Mouse (Mus musculus): ENCODE measurements around the gene Gm49661. TPM values are rescaled to one million over a fixed set of nuclear protein-coding genes. Genes with fewer than 3 reads are reported as not detected.
A peak's percentile ranks its signal among the peaks of the same experiment; 100 is the strongest.

Gene Gm49661
- polyA plus RNA-seq, 1 experiment from 2014 or later = not detected

- Histone ChIP-seq H3K27ac (0 out of 2 replicates have a peak overlapping the region, but pooled peaks have one; percentile 28), H3K4me2 (replicated peaks) (peak overlapping the region; percentile 94), H3K27me3 (peaks cover 32% of the 10 kb centered on the region), H3K36me3 (peaks cover 10% of the 10 kb centered on the region), H3K9ac (peak overlapping the region; percentile 69), H3K4me3 (peak overlapping the region; percentile 59), H3K9me3 (no peaks in the 10 kb centered on the region), H3K4me1 (peaks cover 25% of the 10 kb centered on the region)
- 2% methylated on average over 15 of the region's 15 CpGs for WGBS
- peak; percentile 48 for ATAC-seq (ENCODE audit: low FRiP score, low read depth)
Observed at GRCm38 (mm10) chr8:84990836-84991235, 21.6 kb upstream of the Gm49661 start.

DNA sequence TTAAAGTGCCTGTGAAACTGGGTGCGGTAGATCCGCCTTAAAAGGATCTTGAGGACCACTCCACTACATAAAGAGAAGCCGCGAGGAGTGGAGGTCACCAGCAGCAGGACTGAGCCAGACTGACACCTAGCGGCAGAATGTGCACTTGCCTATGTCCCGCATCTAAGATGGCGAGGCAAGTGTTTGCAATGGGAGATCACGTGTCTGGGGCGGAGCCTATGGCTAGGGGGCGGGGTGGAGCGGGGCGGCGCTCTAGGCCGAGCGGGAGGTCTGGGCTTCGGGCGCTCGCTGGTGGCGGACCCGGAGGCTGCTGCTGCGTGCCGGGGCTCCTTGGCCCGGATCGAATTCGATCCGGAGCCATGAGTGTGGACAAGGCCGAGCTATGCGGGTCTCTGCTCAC lies 21.1 kb upstream of the Gm49661 start, which contains the start of gene Hook2:
TSS of gene Hook2 (plus strand) at position 255 of the 400 bp plus-strand sequence.
- under 1% methylated on average over 22 of the region's 28 CpGs for WGBS
- Histone ChIP-seq H3K27me3 (peaks cover 28% of the 10 kb centered on the region), H3K9me3 (no peaks in the 10 kb centered on the region)

GRCm38 (mm10) chr8:84989810-84990209 lies 20.6 kb upstream of the Gm49661 start:
- Histone ChIP-seq H3K9ac (peak overlapping the region; percentile 59), H3K4me1 (peaks cover 30% of the 10 kb centered on the region), H3K9me3 (no peaks in the 10 kb centered on the region), H3K27ac (peak overlapping the region; percentile 58; the same call in 1 of the 2 replicates), H3K4me2 (replicated peaks) (peak overlapping the region; percentile 94), H3K4me3 (peak overlapping the region; percentile 59), H3K36me3 (peaks cover 4% of the 10 kb centered on the region), H3K27me3 (peaks cover 22% of the 10 kb centered on the region)
- ATAC-seq (ENCODE audit: low FRiP score, low read depth) = peak; percentile 37; the same call in 1 of the 2 replicates
- WGBS = under 1% methylated on average over 15 of the region's 15 CpGs

More for the DNA sequence above, 21.1 kb upstream of the Gm49661 start, which contains the start of gene Hook2:
- ATAC-seq (ENCODE audit: low FRiP score, low read depth) = peak; percentile 92
- Histone ChIP-seq H3K36me3 (peaks cover 10% of the 10 kb centered on the region), H3K4me2 (replicated peaks) (peak within 1 kb of the TSS; percentile 94), H3K4me3 (peak within 1 kb of the TSS; percentile 59), H3K9ac (peak within 1 kb of the TSS; percentile 69), H3K27ac (peak within 1 kb of the TSS; percentile 58; the same call in 1 of the 2 replicates), H3K4me1 (peaks cover 25% of the 10 kb centered on the region)

- Histone ChIP-seq H3K4me3 (no peak overlapping the region; the same call in 1 of the 2 replicates), H3K36me3 (no peaks in the 10 kb centered on the region), H3K27ac (no peak overlapping the region), H3K4me1 (peaks cover 35% of the 10 kb centered on the region), H3K9me3 (no peaks in the 10 kb centered on the region), H3K4me2 (replicated peaks) (peak overlapping the region; percentile 94), H3K9ac (no peak overlapping the region), H3K27me3 (peaks cover 17% of the 10 kb centered on the region)
- 6% methylated on average over 15 of the region's 15 CpGs for WGBS
- no peak for ATAC-seq (ENCODE audit: low FRiP score, low read depth)
Observed at GRCm38 (mm10) chr8:84989311-84989731, 20.1 kb upstream of the Gm49661 start.

- WGBS = 66% methylated on average over 2 of the region's 2 CpGs
- Histone ChIP-seq H3K36me3 (no peaks in the 10 kb centered on the region), H3K4me1 (peaks cover 38% of the 10 kb centered on the region), H3K27ac (no peak overlapping the region), H3K9ac (no peak overlapping the region), H3K9me3 (no peaks in the 10 kb centered on the region), H3K4me3 (no peak overlapping the region), H3K4me2 (replicated peaks) (no peak overlapping the region), H3K27me3 (peaks cover 16% of the 10 kb centered on the region)
- no peak for ATAC-seq (ENCODE audit: low FRiP score, low read depth)
Observed at GRCm38 (mm10) chr8:84987903-84988302, 18.7 kb upstream of the Gm49661 start.

GRCm38 (mm10) chr8:84987388-84987787 lies 18.2 kb upstream of the Gm49661 start:
- H3K27ac ChIP-seq = no peak overlapping the region
- H3K9ac ChIP-seq = no peak overlapping the region
- no peak overlapping the region for H3K4me2 ChIP-seq (replicated peaks)
- 89% methylated on average over 5 of the region's 5 CpGs for WGBS
- no peak overlapping the region for H3K4me3 ChIP-seq
- H3K9me3 ChIP-seq = no peaks in the 10 kb centered on the region
- H3K4me1 ChIP-seq = peaks cover 38% of the 10 kb centered on the region
- no peak for ATAC-seq (ENCODE audit: low FRiP score, low read depth)
- peaks cover 16% of the 10 kb centered on the region for H3K27me3 ChIP-seq
- H3K36me3 ChIP-seq = no peaks in the 10 kb centered on the region

DNA sequence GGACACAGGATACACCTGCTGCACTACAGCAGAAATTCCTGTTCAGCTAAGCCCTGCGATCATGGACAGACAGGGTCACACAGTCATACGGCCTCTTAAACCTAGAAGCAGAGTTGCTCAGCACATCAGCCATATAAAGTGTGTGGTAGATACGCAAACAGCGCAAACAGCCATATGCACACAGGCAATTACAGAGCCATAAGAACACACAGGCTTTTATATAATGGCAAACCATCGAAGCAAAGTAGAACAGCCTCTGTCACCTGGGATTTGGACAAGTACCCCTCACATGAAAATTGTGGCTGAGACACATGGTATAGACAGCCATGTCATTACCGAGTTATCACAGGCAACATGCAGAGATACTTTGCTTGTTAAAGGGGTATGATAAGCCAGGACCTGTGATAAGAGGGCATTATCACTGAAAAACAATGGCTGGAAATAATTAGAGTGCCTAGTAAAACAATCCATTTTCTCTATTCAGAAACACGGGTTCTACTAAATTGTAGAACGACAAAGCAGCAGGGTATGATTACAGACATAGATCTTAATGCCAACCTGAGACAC lies 17.2 kb upstream of the Gm49661 start:
- H3K27me3 ChIP-seq = peaks cover 16% of the 10 kb centered on the region
- ATAC-seq (ENCODE audit: low FRiP score, low read depth) = no peak
- H3K9me3 ChIP-seq = no peaks in the 10 kb centered on the region

GRCm38 (mm10) chr8:84985684-84986378 lies 16.6 kb upstream of the Gm49661 start:
- Histone ChIP-seq H3K27ac (no peak overlapping the region; the same call in 1 of the 2 replicates), H3K9ac (peak overlapping the region; percentile 66), H3K4me2 (replicated peaks) (peak overlapping the region; percentile 94), H3K9me3 (no peaks in the 10 kb centered on the region), H3K4me3 (peak overlapping the region; percentile 50), H3K27me3 (peaks cover 16% of the 10 kb centered on the region), H3K4me1 (peaks cover 47% of the 10 kb centered on the region), H3K36me3 (no peaks in the 10 kb centered on the region)
- under 1% methylated on average over 53 of the region's 53 CpGs for WGBS
- no peak for ATAC-seq (ENCODE audit: low FRiP score, low read depth)

More for the DNA sequence above, 17.2 kb upstream of the Gm49661 start:
- 28% methylated on average over 8 of the region's 8 CpGs for WGBS
- H3K36me3 ChIP-seq = no peaks in the 10 kb centered on the region
- peak overlapping the region; percentile 50 for H3K4me3 ChIP-seq
- peak overlapping the region; percentile 94 for H3K4me2 ChIP-seq (replicated peaks)
- no peak overlapping the region for H3K9ac ChIP-seq
- no peak overlapping the region for H3K27ac ChIP-seq
- peaks cover 47% of the 10 kb centered on the region for H3K4me1 ChIP-seq

- H3K36me3 ChIP-seq = no peaks in the 10 kb centered on the region
- WGBS = 2% methylated on average over 23 of the region's 23 CpGs
Observed at GRCm38 (mm10) chr8:84985049-84985683, 15.9 kb upstream of the Gm49661 start.

GRCm38 (mm10) chr8:84984294-84985048 lies 15.2 kb upstream of the Gm49661 start:
- 9% methylated on average over 16 of the region's 16 CpGs for WGBS
- Histone ChIP-seq H3K4me1 (peaks cover 56% of the 10 kb centered on the region), H3K36me3 (no peaks in the 10 kb centered on the region), H3K4me3 (peak overlapping the region; percentile 50; the same call in 1 of the 2 replicates), H3K4me2 (replicated peaks) (peak overlapping the region; percentile 94), H3K27me3 (peaks cover 16% of the 10 kb centered on the region), H3K9ac (peak overlapping the region; percentile 66), H3K27ac (no peak overlapping the region; the same call in 1 of the 2 replicates), H3K9me3 (no peaks in the 10 kb centered on the region)
- ATAC-seq (ENCODE audit: low FRiP score, low read depth) = no peak

More at GRCm38 (mm10) chr8:84985049-84985683, 15.9 kb upstream of the Gm49661 start:
- Histone ChIP-seq H3K27ac (peak overlapping the region; percentile 29; the same call in 1 of the 2 replicates), H3K4me1 (peaks cover 52% of the 10 kb centered on the region), H3K4me3 (peak overlapping the region; percentile 50), H3K9me3 (no peaks in the 10 kb centered on the region), H3K9ac (peak overlapping the region; percentile 66), H3K27me3 (peaks cover 16% of the 10 kb centered on the region), H3K4me2 (replicated peaks) (peak overlapping the region; percentile 94)
- no peak for ATAC-seq (ENCODE audit: low FRiP score, low read depth)

DNA sequence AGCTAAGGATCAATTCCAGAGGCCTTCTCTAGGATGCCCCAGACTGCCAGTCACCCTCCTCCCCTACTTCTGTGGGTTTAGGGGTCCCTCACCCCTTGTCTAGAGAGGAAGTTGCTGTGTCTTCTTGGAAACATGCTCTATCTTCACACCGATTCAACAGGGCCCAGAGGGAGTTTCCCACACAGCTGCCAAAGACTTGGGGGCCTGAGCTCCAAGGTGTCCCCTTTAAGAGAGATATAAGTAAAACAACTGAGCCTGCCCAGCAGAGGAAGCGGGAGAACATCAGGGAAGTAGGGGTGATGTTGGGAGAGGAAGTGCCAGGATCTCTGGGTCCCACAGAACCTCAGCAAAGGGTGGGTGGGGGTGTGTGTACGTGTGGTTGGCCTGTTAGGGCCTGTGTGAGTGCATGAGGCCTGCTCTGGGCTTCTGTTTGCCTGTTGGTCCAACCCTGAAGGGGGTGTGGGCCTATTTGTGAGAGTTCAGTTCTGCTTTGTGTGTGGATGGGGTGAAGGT lies 13.3 kb upstream of the Gm49661 start:
- no peak overlapping the region for H3K9ac ChIP-seq
- H3K4me3 ChIP-seq = no peak overlapping the region
- H3K4me2 ChIP-seq (replicated peaks) = peak overlapping the region; percentile 10; the same call in 1 of the 2 replicates
- H3K27ac ChIP-seq = no peak overlapping the region
- peaks cover 69% of the 10 kb centered on the region for H3K4me1 ChIP-seq
- H3K9me3 ChIP-seq = no peaks in the 10 kb centered on the region
- WGBS = 70% methylated on average over 3 of the region's 3 CpGs
- peaks cover 29% of the 10 kb centered on the region for H3K27me3 ChIP-seq
- no peak for ATAC-seq (ENCODE audit: low FRiP score, low read depth)
- no peaks in the 10 kb centered on the region for H3K36me3 ChIP-seq
